Mouse (Mus musculus) T-helper 17 cell (primary cell): ENCODE data around the gene Heatr5a.

Experiments used
- in situ Hi-C, 2 experiments: fragments of 300-600 bp; cut with MboI, MseI; formaldehyde crosslinking; loops; 1 replicate in 1 of 2; 2 replicates in 1 of 2; pipeline ENCODE4 v1.15.1; 2025; ENCODE audit warnings: high pct_unique_total_duplicates in 2 of 2

Gene Heatr5a

GRCm38 (mm10) chr12:51886369-51886768 is 84.8 kb downstream of the Heatr5a start:
- in situ Hi-C loops = no loop called here

- in situ Hi-C loops = no loop called here
These were observed 86.3 kb downstream of the Heatr5a start for GRCm38 (mm10) chr12:51884801-51885200.

GRCm38 (mm10) chr12:51883297-51883805 is 87.8 kb downstream of the Heatr5a start:
- in situ Hi-C loops = no loop called here

- in situ Hi-C loops = no loop called here
These were observed 88.4 kb downstream of the Heatr5a start for GRCm38 (mm10) chr12:51882606-51883296.

- in situ Hi-C loops = no loop called here
These were observed 89.3 kb downstream of the Heatr5a start for GRCm38 (mm10) chr12:51881775-51882174.

- in situ Hi-C loops = no loop called here
These were observed 99.5 kb downstream of the Heatr5a start for GRCm38 (mm10) chr12:51871446-51872144.

- in situ Hi-C loops = loop anchor here (5.0 kb wide), 2 partner anchors 37 to 42 kb away; partner anchors contain the start of gene Hectd1 (in 1 of the 2)
These were observed 101.6 kb downstream of the Heatr5a start for GRCm38 (mm10) chr12:51869511-51869910.

GRCm38 (mm10) chr12:51867076-51867475 is 104.0 kb downstream of the Heatr5a start:
- in situ Hi-C loops = loop anchor here (5.0 kb wide), 2 partner anchors 35 to 40 kb away; partner anchors contain the start of gene Hectd1 (in 1 of the 2)

GRCm38 (mm10) chr12:51866226-51866910 is 104.8 kb downstream of the Heatr5a start:
- in situ Hi-C loops = loop anchor here (5.0 kb wide), 2 partner anchors 34 to 39 kb away; partner anchors contain the start of gene Hectd1 (in 1 of the 2)

GRCm38 (mm10) chr12:51865790-51866179 is 105.3 kb downstream of the Heatr5a start:
- in situ Hi-C loops = loop anchor here (5.0 kb wide), 2 partner anchors 33 to 38 kb away; partner anchors contain the start of gene Hectd1 (in 1 of the 2)

GRCm38 (mm10) chr12:51865061-51865789 is 105.9 kb downstream of the Heatr5a start:
- in situ Hi-C loops = loop anchor here (5.0 kb wide), 2 partner anchors 33 to 38 kb away; partner anchors contain the start of gene Hectd1 (in 1 of the 2)

GRCm38 (mm10) chr12:51863116-51864002 is 107.8 kb downstream of the Heatr5a start:
- in situ Hi-C loops = no loop called here

GRCm38 (mm10) chr12:51858134-51859028 is 112.7 kb downstream of the Heatr5a start:
- in situ Hi-C loops = no loop called here

GRCm38 (mm10) chr12:51856768-51857295 is 114.3 kb downstream of the Heatr5a start:
- in situ Hi-C loops = no loop called here

GRCm38 (mm10) chr12:51855872-51856271 is 115.2 kb downstream of the Heatr5a start:
- in situ Hi-C loops = no loop called here

- in situ Hi-C loops = no loop called here
These were observed 115.7 kb downstream of the Heatr5a start for GRCm38 (mm10) chr12:51855453-51855852.

GRCm38 (mm10) chr12:51851617-51852016 is 119.5 kb downstream of the Heatr5a start:
- in situ Hi-C loops = no loop called here

GRCm38 (mm10) chr12:51851155-51851554 is 120.0 kb downstream of the Heatr5a start:
- in situ Hi-C loops = no loop called here

GRCm38 (mm10) chr12:51850339-51850738 is 120.8 kb downstream of the Heatr5a start:
- in situ Hi-C loops = no loop called here
